Mouse (Mus musculus): ENCODE data around the gene Actl6a.

DNA sequence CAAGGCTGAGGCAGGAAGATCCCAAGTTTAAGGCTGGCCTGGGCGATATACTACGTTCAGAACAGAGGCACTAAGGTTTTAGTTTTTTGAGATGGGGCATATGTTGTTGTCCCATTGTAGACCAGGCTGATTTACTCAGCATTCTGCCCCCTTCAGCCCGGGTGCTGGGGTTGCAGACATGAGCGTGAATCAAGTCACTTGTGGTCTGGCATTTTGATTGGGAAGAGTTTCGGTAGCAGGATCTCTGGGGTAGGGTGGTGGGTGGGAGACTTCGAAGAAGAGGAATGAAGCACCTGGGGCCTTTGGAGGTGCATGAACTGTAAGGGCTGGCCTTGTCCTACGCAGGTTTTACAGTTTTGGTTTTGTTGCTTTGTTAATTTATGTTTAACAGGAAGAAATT, 18.1 kb downstream of the Actl6a start:
- TF ChIP-seq CTCF (IDR thresholded peaks at IDR 0.05; ENCODE audit: low read depth, low read length) (no peak), POLR2A (IDR thresholded peaks at IDR 0.05; ENCODE audit: borderline replicate concordance, low read depth, low read length) (no peak)
